Mouse (Mus musculus) spleen, postnatal 14 days (tissue): ENCODE measurements around the gene Esyt1.
A peak's percentile ranks its signal among the peaks of the same experiment; 100 is the strongest.
"Not testable (repeated sequence)": the region's sequence is repeated elsewhere in the genome, so short reads cannot be mapped to it uniquely, and the experiment has no call there.

Experiments used
- DNase-seq, 2 experiments: peaks; one replicate each; pipeline ENCODE4 v3.0.0; 2021 to 2022; ENCODE audit warnings: low spot score in 2 of 2

The Esyt1 gene

DNA sequence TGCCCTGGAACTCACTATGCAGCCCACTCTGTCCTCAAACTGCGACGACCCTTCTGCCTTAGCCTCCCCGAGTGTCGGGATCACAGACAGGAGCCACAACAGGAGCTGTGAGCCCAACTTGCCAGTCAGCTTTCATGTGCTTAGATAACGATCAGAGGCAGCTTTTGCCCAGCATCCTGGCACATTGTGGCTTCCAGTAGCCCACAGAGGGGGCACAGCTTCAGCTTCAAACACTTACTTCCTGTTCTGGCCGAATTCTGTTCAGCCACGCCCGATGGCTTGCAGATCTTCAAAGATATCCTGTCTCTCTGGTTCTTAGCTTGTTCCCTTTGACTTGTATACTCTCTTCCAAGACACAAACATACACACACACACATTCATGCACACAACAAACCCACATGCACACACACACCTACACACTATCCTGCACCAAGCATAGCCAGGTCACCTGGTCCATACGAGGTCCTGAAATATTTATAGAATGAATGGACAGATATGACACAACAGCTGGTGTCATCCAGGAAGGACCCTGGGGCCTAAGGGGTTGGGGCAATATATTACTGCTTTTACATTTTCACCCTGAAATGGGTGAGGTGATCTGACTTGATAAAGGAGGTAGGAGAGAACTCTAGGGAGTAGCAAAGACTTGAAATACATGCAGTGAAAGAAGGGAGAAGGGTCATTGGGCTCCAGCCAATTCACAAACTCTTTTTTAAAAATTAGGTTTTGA lies 20.9 kb downstream of the Esyt1 start:
- DNase-seq, result no peak

DNA sequence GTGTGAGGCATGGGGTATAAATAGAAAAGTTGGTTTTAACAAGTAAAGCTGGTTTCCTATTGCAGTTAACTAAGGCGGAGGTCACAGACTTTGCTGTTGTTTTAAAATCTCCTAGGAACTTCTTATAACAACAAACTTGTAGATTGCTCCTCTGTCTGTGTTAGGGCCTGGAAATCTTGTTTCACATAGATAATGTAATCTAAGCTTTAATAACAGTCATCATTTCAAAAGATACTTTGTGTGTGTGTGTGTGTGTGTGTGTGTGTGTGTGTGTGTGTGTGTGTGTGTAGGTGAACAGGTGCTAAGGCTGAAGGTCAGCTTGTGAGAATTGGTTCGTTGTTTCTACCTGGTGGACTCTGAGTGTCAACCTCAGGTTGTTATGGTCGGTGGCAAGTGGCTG lies 21.7 kb downstream of the Esyt1 start:
- no peak for DNase-seq

DNA sequence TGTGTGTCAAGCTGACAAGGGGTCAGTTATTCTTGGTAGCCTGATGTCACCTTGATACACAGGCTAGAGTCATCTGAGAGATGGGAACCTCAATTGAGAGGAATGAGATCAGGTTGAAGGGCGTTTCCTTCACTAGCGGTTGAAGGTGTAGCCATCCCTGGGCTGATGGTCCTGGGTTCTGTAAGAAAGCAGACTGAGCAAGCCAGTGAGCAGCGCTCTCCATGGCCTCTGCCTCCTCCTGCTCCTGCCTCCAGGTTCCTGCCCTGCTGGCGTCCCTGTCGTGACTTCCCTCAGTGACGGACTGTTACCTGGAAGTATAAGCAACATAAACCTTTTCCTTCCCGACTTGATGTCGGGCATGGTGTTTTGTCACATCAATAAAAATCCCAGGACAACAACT lies 22.1 kb downstream of the Esyt1 start:
- no peak for DNase-seq

DNA sequence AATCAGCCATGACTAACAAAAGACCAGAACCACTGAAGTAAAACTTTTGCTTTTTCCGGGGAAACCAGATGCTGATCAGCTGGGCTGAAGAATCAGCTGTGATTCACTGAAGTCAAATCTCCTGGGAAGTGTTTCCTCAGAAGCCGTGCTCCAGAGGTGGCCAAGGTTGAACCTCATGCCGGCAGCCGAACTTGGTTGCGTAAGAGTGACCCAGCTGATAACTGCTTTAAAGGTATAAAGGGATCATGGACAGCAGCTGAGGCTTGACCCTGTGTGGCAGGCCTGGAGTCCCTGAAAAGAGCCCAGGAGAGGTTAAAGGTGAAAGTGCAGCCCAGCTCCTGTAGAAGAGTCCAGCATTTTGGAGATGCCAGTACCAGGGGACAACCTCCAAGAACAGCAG lies 23.3 kb downstream of the Esyt1 start:
- no peak for DNase-seq

DNA sequence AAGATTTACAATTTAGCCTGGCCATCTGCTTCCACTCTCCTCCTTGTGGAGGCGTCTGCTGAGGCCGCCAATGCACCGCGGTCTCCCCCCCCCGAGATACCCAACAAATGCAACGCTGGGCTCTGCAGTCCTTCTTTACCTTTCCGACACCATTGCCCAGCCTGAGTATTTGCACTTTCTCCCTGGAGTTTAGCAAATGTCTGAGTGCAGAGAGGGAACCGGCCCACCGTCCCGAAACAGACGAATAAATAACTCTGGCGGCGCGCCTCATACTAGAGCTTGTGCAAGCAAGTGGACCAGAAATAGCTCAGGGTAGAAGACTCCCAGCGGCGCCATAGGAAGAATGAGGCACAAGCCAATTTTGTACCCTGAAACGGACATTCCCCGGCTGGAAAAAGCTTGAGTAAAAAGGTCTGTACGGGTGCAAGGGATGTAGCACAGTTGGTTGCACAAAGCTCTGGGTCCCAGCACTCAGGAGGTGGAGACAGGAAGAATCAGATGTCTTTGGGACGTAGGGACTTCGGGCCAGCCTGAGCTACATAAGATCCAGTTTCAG lies 26.5 kb downstream of the Esyt1 start:
- peak in 1 of 2 experiments; percentile 40 for DNase-seq

DNA sequence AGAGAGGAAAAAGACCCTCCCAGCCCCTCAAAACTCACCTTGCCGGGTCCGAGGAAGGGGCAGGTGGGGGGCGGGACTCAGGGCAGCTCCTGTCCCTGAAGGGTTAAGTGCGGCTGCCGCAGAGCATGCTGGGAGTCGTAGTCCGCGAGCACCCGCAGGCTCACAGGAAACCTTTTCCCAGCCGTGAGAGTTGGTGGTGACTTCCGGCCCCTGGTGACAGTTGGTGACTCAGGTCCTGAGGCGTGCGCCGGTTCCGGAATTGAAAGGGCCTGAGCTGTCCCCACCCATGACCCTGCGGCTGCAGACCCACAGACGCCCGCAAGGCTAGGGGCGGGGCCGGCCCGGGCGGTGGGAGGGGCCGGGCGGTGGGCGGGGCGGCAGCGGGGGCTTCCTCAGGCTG lies 27.1 kb downstream of the Esyt1 start, which contains the start of gene Myl6b:
Gene Myl6b (minus strand): TSS at position 96 of the 400 bp plus-strand sequence.
- DNase-seq, result peak; percentile 85 to 92

DNA sequence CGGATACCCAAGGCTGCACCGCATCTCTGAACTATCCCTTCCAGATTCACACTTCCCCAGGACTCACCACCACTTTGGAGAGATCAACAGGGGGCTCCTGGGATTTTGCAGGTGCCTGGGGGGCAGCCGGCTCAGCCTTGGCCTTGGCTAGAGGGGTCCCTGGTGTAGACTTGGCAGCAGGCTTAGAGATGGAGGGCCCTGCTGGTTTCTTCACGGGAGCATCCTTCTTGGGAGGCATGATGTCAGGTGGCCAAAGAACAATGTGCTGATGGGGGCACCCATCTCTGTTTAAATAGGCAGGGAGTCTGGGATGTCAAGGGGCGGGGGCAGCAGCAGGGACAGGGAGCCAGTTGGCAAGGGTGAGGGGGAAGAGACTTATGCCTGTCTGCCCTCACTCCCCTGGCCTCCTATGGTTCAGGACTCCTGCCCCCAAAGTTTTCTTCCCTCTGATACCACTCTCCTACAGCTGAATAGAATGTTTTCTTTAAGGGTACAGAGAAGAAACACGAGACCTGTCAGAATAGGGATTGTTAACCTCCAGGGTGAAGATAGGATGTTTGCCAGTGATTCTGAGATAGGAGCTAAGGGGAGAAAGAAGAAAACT lies 28.4 kb downstream of the Esyt1 start:
- DNase-seq, result no peak

DNA sequence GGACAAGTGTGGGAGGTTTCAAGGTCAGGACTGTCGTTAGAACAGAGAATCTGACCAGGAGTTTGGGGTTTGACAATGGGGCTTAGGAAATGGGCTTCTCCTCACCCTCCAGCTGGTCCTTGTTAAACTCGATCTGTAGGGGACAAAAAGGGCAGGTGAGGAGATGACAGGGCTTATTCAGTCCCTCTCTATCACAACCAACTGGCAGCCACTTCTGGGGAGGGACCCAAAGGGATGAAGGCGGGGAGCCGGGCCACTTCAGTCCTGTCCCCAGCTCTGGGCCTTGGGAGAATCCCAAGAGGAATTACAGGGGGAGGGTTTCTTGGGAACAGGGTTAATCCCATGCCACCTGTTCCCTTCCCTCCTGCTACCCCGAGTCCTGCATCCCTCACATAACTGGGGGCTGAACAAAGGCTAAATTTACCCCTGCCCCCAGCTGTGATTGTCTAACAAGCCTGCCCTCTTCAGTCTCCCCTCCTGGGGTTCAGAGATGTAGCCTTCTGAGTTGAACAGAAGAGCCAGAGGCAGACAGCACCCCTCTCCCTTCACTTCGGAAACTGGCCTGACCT lies 29.1 kb downstream of the Esyt1 start:
- no peak for DNase-seq

DNA sequence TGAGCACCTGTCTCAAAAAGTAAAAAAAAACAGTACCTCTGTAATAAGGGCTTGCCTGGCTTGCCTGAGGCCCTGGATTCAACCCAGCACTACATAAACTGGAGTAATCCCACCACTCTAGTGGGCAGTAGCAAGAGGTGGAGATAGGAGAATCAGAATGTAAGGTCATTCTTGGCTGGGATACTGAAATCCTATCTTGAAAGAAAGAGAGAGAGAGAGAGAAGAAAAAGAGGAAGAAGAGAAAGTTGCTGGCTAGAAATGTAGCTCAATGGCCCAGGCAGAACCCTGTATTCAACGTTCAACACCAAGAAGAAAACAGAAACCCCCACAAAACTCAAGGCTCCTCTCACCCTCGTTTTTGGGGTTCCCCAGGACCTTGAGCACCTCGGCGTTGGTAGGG lies 29.8 kb downstream of the Esyt1 start:
- DNase-seq, result no peak

DNA sequence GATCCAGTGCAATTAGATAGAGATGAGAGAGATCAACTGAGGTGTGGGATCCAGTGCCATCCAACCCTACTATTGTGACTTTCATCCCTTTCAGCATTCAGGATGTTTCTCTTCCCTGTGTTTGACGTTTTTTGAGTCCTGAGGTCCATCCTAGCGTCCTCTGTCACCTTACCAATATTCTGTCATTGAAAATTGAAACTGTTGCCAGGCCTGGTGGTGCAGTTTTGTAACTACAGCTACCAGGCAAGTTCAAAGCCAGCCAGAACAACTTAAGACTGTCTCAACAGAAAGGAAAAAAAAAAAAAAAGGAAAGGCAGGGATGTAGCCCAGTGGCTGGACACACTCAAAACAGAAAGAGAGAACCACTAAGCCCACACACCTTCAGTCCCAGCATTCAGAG lies 30.4 kb downstream of the Esyt1 start:
- no peak for DNase-seq

DNA sequence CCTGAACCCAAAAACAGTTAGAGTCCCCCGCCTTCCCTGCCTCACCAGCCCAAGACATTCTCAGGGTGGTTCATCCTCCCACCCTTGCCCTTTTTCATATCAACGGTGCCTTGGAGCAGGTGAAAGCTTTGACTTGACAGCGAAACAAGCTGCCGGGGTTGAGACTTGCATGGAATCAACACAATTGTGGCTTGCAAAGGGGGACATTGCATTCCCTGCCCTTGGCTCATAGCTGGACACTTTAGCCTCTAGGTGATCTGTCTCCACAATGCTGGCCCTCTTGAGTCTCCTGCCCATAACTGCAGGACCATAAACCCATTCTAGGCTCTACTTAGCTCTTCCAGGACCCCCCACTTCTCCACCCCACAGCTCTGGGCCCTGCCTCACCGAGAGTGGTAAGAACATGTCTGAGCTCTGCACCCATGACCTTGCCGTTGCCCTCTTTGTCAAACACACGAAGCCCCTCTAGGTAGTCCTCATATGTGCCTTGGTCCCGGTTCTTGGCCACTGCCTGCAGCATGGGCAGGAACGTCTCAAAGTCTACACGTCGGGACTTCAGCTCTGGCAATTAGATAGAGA lies 30.9 kb downstream of the Esyt1 start:
- no peak for DNase-seq

DNA sequence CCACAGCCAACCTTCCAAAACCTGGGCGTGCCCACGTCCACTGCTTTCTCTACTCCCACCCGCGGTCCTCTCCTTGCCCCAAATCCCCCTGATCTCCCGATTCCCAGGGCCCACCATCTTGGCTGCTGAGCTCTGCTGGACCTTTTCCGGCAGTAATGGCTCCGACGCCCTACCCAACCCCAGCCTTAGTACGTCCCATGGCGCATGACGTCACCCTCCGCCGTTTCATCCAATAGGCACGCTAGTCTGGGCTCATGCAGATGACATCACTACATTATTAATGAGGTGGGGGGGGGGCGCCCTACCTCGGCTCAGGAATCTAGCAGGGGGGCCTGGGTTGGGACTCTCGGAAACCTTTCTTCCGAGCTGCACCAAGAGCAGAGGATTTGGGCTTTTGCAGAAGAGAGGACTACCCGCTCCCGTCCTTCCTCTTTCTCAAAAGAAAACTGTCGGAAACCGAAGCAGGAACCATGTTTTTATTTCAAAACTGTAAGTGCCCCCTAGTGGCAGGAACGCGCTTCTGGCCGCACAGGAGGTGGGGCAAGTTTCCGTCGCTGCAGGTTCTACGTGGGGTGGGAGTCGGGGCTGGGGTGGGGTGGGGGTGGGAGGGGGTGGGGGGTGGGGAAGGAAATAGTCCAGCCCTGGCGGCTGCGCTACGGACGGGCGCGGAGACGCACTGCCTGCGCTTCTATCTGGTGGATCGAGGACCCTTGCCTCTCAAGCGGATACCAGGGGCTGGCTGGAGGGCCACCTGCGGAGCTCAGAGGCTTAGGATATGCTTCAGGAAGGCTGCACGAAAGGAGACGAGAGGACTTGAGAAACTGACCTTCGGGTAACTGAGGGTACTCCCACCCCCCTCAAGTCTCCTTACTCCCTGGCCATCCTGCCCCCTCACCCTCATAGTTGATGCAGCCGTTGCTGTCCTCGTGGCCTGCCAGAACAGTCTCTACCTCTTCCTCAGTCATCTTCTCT lies 31.7 kb downstream of the Esyt1 start, which contains the start of gene Myl6:
Gene Myl6 (minus strand): TSS at position 451 of the 972 bp plus-strand sequence.
- peak; percentile 94 to 96 for DNase-seq

DNA sequence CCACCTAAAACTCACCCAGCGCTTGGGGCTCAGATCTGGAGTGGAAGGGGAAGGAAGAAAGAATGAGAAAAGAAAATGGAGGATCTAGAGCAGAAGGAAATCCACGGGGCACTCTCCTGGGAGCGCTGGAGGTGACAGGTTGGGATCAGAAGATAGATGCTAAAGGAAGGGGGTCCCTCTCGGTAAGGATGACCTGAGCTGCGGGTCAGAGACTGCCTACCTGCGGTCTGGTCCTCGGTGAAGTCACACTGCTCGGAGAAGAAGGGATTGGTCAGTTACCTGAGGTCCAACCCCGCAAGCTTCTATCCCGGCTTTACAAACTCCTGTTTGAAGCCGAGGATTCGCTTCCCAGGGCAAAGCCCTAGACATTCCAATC lies 32.4 kb downstream of the Esyt1 start:
- DNase-seq, result no peak

DNA sequence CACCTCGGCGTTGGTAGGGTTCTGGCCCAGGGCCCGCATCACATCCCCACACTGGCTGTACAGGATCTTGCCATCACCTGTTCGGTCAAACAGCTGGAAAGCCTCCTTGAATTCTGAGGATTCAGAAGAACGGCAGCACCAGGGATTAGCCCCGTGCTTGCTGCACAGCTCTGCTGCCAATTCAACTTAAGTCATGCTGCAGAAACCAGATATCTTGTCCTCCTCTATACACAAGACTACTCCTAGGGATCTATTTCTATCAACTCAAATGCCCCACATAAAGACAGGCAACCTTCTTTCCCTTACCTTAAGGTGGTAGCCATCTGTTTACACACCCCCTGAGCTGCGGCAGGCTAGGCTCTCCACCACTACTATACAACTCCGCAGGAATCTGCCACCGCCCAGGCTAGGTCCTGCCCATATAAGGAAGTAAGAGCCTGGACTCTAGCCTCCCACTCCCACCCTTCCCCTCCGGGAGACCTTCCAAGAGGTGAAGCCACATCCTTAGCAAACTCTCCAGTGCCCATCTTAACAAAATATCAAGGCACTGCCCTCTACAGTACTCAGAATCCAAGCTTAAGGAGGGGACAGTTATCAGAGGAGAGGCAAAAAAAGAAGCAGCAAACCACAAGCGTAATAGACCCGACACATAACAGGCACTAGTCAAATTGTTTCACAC lies 32.9 kb downstream of the Esyt1 start:
- DNase-seq, result no peak

DNA sequence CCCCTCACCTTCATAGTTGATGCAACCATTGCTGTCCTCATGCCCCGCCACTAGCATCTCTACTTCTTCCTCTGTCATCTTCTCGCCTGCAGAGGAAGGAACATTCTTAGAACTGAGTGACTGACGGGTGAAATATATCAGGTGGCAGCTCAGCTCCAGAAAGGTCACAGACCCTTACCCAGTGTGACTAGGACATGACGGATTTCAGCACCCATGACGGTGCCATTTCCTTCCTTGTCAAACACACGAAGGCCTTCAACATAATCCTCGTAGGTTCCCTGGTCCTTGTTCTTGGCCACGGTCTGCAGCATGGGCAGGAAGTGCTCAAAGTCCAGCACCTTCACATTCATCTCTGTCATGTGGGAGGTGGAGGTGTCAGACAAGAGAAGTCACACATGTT lies 33.6 kb downstream of the Esyt1 start:
- not testable (repeated sequence) for DNase-seq

DNA sequence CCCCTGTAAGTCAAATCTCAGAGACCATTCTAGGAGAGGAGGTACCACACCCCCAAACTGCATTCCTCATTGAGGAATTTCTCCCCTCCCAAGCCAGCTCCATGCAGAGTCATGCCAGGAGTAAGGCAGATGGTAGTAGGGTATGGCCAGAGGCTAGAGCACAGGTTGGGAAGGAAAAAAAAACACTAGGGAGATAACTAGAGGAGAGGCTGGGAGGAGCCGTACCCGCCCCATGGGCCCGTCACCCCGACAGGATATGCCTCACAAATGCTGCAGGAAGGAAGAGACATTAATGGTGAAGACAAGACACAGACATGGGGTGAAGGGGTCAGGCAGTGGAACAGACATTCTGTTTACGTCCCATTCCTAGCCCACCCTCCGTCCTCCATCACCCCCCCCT lies 34.2 kb downstream of the Esyt1 start:
- DNase-seq, result no peak

DNA sequence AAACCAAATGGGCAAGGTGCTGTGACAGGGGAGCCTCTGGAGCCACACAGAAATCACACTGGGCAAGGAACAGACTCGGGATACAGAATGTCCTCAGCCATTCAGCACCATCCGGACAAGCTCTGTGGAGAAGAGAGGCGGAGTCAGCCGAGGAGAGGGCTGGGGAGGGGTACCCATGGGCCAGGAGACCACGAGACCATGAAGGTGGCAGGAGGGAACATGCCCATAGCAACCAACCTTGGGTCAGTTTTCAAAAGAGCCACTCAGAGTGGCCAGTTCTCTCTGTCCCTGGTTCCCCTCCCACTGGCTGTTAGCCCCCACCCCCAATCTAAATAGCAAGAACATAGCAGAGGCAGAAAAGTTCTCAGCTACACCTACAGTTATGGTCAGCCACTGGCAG lies 34.8 kb downstream of the Esyt1 start:
- no peak for DNase-seq

DNA sequence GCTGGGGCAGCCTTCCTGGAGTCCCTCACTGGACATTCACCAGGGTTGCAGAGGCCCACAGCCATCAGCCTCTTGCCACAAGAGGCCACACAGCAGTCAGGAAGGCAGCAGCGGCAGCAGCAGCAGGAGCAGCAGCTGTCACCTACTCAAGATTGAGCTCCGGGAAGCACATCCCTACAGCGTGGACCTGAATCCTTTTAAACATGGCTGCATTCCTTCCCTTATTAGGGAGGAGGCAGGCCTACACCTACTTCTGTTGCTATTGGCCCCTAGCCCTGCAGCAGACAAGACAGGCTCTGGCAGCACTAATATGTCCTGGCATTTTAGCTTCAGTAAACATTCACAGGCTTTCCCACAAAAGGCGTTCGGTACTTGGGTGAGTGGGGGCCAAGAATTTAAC lies 35.4 kb downstream of the Esyt1 start:
- no peak for DNase-seq

DNA sequence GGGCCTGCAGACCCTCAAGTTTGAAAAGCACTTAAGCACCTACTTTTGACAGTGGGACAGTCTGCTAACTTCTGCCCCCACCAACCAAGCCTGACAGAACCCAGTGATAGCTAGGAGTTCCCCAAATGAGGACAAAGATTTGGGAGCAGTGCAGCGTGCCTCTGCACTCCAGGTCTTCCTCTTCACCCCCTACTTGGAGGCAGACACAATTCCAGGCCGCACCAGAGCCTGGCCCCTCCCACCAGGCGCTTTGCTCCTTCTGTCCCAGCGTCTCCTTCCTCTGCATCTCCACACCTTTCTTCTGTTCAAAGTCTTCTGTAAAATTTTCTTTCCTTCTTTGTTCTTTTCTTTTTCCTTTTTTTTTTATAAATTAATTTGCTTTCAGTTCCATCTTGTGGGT lies 35.9 kb downstream of the Esyt1 start:
- DNase-seq, result no peak

DNA sequence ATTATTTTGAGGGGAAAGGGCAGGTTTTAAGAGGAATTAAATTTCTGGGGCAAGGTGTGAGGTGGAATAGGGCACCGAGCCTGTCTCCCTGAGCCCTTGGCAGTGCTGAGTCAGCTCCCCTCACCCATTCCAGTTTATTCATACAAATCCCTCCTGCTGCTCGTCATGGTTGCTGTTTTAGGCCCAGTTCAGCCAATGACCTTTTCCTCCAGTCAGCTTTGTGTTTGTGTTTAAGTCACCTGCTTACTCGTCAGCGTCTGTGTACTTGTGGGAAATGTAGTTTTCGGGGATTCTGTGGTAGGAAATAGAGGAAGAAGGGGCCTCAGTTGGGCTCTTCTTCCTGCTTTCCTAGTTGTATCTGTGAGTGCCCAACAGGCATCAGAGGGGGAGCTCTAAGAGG lies 36.3 kb downstream of the Esyt1 start:
- DNase-seq, result no peak

DNA sequence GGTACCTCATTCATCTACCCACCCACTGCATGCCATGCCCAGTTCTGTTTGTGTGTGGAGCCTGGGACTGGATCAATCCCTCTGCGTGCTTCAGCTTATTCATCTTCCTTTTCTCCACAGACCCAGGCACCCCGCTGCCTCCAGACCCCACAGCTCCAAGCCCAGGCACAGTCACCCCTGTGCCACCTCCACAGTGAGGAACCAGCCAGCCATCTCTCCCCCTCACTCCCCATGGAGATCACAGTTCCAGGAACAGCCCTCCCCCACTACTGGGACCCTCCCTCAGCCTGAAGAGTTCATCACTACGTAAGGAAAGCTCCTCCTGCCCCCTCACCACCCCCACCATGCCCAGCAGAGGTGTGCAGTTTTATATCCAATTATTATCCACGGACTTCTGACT lies 36.9 kb downstream of the Esyt1 start:
- no peak for DNase-seq
